ENCODE assay signal across 8 mouse cellular contexts in the genomic region with DNA sequence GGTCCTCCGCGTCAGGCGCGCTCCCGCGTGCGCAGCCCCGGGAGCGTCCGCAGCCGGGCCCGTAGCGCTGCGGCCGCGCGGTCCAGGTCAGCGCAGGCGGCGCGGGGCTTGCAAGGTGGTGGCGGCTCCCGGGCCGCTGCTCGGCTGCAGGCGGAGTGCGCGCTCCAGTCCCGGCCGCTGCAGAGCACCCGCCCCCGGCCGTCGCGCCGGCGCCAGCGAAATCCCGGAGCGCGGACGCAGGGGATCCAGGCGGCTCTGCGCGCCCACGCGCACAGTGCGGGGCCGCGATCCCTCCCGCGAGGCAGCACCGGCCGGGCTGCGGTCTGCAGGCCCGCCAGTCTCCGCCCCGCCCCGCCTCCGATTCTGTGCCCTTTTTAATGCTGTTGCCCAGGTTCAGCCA. TPM values are rescaled to one million over a fixed set of nuclear protein-coding genes. Genes with fewer than 3 reads are reported as not detected.
DNase-seq lines count a peak whose midpoint lies in the region; ATAC-seq and TF ChIP-seq lines count a peak whose summit lies in the region.

Gene Prickle1 (minus strand): TSS at position 146 of the 400 bp plus-strand sequence.

- peak within 1 kb of the TSS; percentile 93 for H3K27ac ChIP-seq in embryonic facial prominence, embryonic 11.5 days (replicated peaks; ENCODE audit: low read depth, low read length)
- H3K27ac ChIP-seq in limb, embryonic 12.5 days, result peak within 1 kb of the TSS; percentile 98
- peak within 1 kb of the TSS; percentile 83 for H3K27ac ChIP-seq in midbrain, embryonic 14.5 days (replicated peaks; ENCODE audit: low read depth, low read length)
- H3K27ac ChIP-seq in spleen, adult 2 months (ENCODE audit: insufficient read depth, low read length), result peak within 1 kb of the TSS; percentile 55

- peak; percentile 92 for DNase-seq in embryonic facial prominence, embryonic 11.5 days (ENCODE audit: low spot score)
- peak; percentile 90 for DNase-seq in heart, adult 18-20 months
- DNase-seq in kidney, adult 18-20 months, result peak; percentile 86
- peak; percentile 95 for DNase-seq in midbrain, embryonic 14.5 days
- DNase-seq in spleen, adult 2 months (ENCODE audit: low read depth in 1 of 2, low spot score in 2 of 2), result peak; percentile 15 to 41

- no peaks in the 10 kb centered on the region for H3K36me3 ChIP-seq in erythroblast, embryonic 14.5 days (ENCODE audit: control insufficient read depth)
- H3K36me3 ChIP-seq in embryonic facial prominence, embryonic 11.5 days (replicated peaks; ENCODE audit: control insufficient read depth, insufficient read depth, low read depth, low read length), result no peaks in the 10 kb centered on the region
- H3K36me3 ChIP-seq in limb, embryonic 12.5 days, result no peaks in the 10 kb centered on the region
- no peaks in the 10 kb centered on the region for H3K36me3 ChIP-seq in midbrain, embryonic 14.5 days (ENCODE audit: control insufficient read depth, insufficient read depth, low read length)
- H3K36me3 ChIP-seq in spleen, adult 2 months (ENCODE audit: control insufficient read depth, insufficient read depth, low read length), result no peaks in the 10 kb centered on the region

- H3K27me3 ChIP-seq in erythroblast, embryonic 14.5 days (ENCODE audit: control insufficient read depth), result peaks cover 21% of the 10 kb centered on the region
- H3K27me3 ChIP-seq in embryonic facial prominence, embryonic 11.5 days (ENCODE audit: control insufficient read depth, insufficient read depth, low read length), result no peaks in the 10 kb centered on the region
- H3K27me3 ChIP-seq in limb, embryonic 12.5 days, result no peaks in the 10 kb centered on the region
- peaks cover 4% of the 10 kb centered on the region for H3K27me3 ChIP-seq in midbrain, embryonic 14.5 days (ENCODE audit: control insufficient read depth, insufficient read depth, low read length)
- peaks cover 3% of the 10 kb centered on the region for H3K27me3 ChIP-seq in spleen, adult 2 months (ENCODE audit: control insufficient read depth, insufficient read depth, low read length)

- no peak for TF ChIP-seq CTCF in spleen, adult 2 months (IDR thresholded peaks at IDR 0.05; ENCODE audit: extremely low read depth, insufficient read depth, insufficient read length, insufficient replicate concordance)

- under 1% methylated on average over 48 of the region's 60 CpGs for WGBS in embryonic facial prominence, embryonic 11.5 days
- WGBS in limb, embryonic 12.5 days, result 0% methylated on average over 60 of the region's 60 CpGs
- under 1% methylated on average over 60 of the region's 60 CpGs for WGBS in midbrain, embryonic 14.5 days
- under 1% methylated on average over 58 of the region's 60 CpGs for WGBS in spleen, adult 2 months

- no peaks in the 10 kb centered on the region for H3K9me3 ChIP-seq in erythroblast, embryonic 14.5 days (ENCODE audit: control insufficient read depth, low read length)
- no peaks in the 10 kb centered on the region for H3K9me3 ChIP-seq in embryonic facial prominence, embryonic 11.5 days (replicated peaks; ENCODE audit: control insufficient read depth, low read length)
- H3K9me3 ChIP-seq in limb, embryonic 12.5 days, result no peaks in the 10 kb centered on the region
- H3K9me3 ChIP-seq in midbrain, embryonic 14.5 days (ENCODE audit: control insufficient read depth, low read length), result no peaks in the 10 kb centered on the region

- peak; percentile 16; the same call in 1 of the 2 replicates for TF ChIP-seq POLR2A in spleen, adult 2 months (IDR thresholded peaks at IDR 0.05; ENCODE audit: low read depth, low read length)

- peaks cover 49% of the 10 kb centered on the region for H3K4me1 ChIP-seq in erythroblast, embryonic 14.5 days (ENCODE audit: control insufficient read depth)
- H3K4me1 ChIP-seq in embryonic facial prominence, embryonic 11.5 days (ENCODE audit: control insufficient read depth, insufficient read depth, low read length), result peaks cover 5% of the 10 kb centered on the region
- peaks cover 46% of the 10 kb centered on the region for H3K4me1 ChIP-seq in limb, embryonic 12.5 days (replicated peaks)
- H3K4me1 ChIP-seq in midbrain, embryonic 14.5 days (ENCODE audit: control insufficient read depth, insufficient read depth, low read length), result peaks cover 13% of the 10 kb centered on the region; the same call in 1 of the 2 replicates
- peaks cover 8% of the 10 kb centered on the region; the same call in 1 of the 2 replicates for H3K4me1 ChIP-seq in spleen, adult 2 months (ENCODE audit: control insufficient read depth, insufficient read depth, insufficient read length)

- no peak for ATAC-seq in erythroblast, adult 5-6 weeks (replicated peaks; ENCODE audit: low FRiP score, poor library complexity, severe bottlenecking)
- ATAC-seq in embryonic facial prominence, embryonic 11.5 days (replicated peaks; ENCODE audit: insufficient number of reproducible peaks, low FRiP score, low TSS enrichment, low read depth), result peak; percentile 94
- peak; percentile 94 for ATAC-seq in limb, embryonic 12.5 days (ENCODE audit: insufficient number of reproducible peaks, insufficient read depth, low FRiP score, low TSS enrichment, low read depth)
- peak; percentile 93 for ATAC-seq in midbrain, embryonic 14.5 days (ENCODE audit: low FRiP score, low TSS enrichment)

- peak within 1 kb of the TSS; percentile 81 for H3K4me3 ChIP-seq in erythroblast, embryonic 14.5 days (replicated peaks)
- peak within 1 kb of the TSS; percentile 95 for H3K4me3 ChIP-seq in embryonic facial prominence, embryonic 11.5 days (ENCODE audit: low read depth, low read length)
- peak within 1 kb of the TSS; percentile 95 for H3K4me3 ChIP-seq in limb, embryonic 12.5 days (replicated peaks)
- peak within 1 kb of the TSS; percentile 75 for H3K4me3 ChIP-seq in midbrain, embryonic 14.5 days (replicated peaks; ENCODE audit: low read depth, low read length)
- H3K4me3 ChIP-seq in spleen, adult 2 months (ENCODE audit: extremely low read depth, insufficient read depth, insufficient read length), result peak within 1 kb of the TSS; percentile 62

- peak within 1 kb of the TSS; percentile 89 for H3K4me2 ChIP-seq in embryonic facial prominence, embryonic 11.5 days (ENCODE audit: low read depth, low read length)
- H3K4me2 ChIP-seq in limb, embryonic 12.5 days, result peak within 1 kb of the TSS; percentile 73
- H3K4me2 ChIP-seq in midbrain, embryonic 14.5 days (ENCODE audit: low read length), result peak within 1 kb of the TSS; percentile 96

- H3K9ac ChIP-seq in embryonic facial prominence, embryonic 11.5 days (replicated peaks; ENCODE audit: low read length), result peak within 1 kb of the TSS; percentile 87
- H3K9ac ChIP-seq in limb, embryonic 12.5 days (replicated peaks), result peak within 1 kb of the TSS; percentile 98
- H3K9ac ChIP-seq in midbrain, embryonic 14.5 days (replicated peaks; ENCODE audit: low read length), result peak within 1 kb of the TSS; percentile 80

RNA-seq across cellular contexts. Expression of gene Prickle1, which starts in this region (rescaled TPM):
- 0.02 and 0.03 TPM in 2 replicates for polyA plus RNA-seq in erythroblast, embryonic 14.5 days (2012)
- total RNA-seq in erythroblast, adult 5-6 weeks (2015; ENCODE audit: low replicate concordance), result not detected in 2 replicates
- total RNA-seq in erythroblast, adult 5-6 weeks (2017; ENCODE audit: low replicate concordance), result not detected in 2 replicates
- polyA plus RNA-seq in embryonic facial prominence, embryonic 11.5 days (2014; fragmentation: Nextera tagmentation; extraction: Ambion mirVana), result 34.5 and 37.6 TPM in 2 replicates
- 1 to 10 TPM; 9.1 to 9.5 TPM for total RNA-seq in heart, adult 18-20 months (2021)
- 56.5 and 61.5 TPM in 2 replicates for polyA plus RNA-seq in limb, embryonic 12.5 days (2016; fragmentation: Nextera tagmentation; extraction: Ambion mirVana)
- 8.2 and 11.6 TPM in 2 replicates for polyA plus RNA-seq in midbrain, embryonic 14.5 days (2014; fragmentation: Nextera tagmentation; extraction: Ambion mirVana)
- polyA plus RNA-seq in spleen, adult 2 months (2012; rRNA removed), result 3.8 and 4.6 TPM in 2 replicates

Comparison
In these comparisons a context has a peak if more than half of its experiments do, and no peak if none do; other contexts are left out.
1. RNA of gene Prickle1 (total RNA-seq): 9.1 to 9.5 TPM in heart, adult 18-20 months; not detected in erythroblast, adult 5-6 weeks; every median in the first group is over 10 times any median in the second.
2. DNase-seq: peak in every context shown above with its lines; median percentile 95 in midbrain, embryonic 14.5 days; 92 in embryonic facial prominence, embryonic 11.5 days; 90 in heart, adult 18-20 months; 86 in kidney, adult 18-20 months; 28 in spleen, adult 2 months.
3. Peak in every context shown above with its lines, with median percentiles within 50 percentile points of each other: H3K4me3 ChIP-seq, H3K27ac ChIP-seq, H3K4me2 ChIP-seq and H3K9ac ChIP-seq.